Mouse (Mus musculus) thymus, postnatal 0 days (tissue): ENCODE measurements around the gene Fmod. TPM values are rescaled to one million over a fixed set of nuclear protein-coding genes. Genes with fewer than 3 reads are reported as not detected.

Source experiments
- DNase-seq: peaks from one replicate; pipeline ENCODE4 v3.0.0-alpha.2; 2015; ENCODE audit warnings: low spot score
- polyA plus RNA-seq: library from polyadenylated mRNA; unstranded; fragments of >200 nt; fragmentation: Nextera tagmentation; extraction: Ambion mirVana; gene quantifications from 2 replicates; pipeline ENCODE4 v1.2.1, GENCODE M21; 2015

Gene Fmod
- polyA plus RNA-seq: 0.32 and 0.40 TPM in 2 replicates

DNA sequence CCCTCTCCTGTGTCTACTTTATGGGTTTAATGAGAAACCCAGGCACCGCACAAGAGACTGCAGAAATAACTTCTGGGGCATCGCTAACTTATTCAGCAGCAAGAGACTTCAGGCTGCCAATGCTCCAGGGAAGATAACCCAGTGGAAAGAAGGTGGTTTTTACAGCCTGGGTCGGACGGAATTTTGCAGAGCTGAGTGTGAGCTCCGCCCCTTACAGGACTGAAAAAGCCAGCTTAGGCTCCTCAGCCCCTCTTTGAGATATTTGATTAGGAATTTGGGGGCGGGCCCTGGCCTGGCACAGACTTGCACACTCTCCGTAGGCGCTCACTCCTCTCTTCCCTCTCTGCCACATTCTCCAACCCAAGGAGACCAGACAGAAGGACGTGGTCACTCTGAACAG is at the start of gene Fmod:
Fmod (plus strand) TSS at position 83 of the 400 bp plus-strand sequence.
- DNase-seq: no peak

DNA sequence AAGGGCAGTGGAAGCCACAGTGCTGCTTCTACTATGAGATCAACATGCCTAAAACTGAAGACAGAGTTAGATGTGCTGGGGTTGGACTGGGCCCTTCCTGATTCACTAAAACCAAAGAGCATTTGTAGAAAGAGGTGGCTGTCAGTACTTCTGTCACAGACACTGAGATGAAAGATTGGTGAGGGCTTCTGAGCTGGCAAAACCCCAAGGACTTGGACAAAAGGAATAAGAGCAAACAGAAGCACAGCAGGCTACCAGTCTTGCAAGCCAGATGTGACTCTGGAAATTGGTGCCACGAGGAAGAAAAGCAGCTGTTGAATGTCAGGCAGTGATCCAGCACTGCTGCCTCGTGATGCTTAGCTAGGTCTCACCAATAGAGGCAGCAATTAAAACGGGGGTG is 48.2 kb upstream of the Fmod start:
- DNase-seq: no peak

DNA sequence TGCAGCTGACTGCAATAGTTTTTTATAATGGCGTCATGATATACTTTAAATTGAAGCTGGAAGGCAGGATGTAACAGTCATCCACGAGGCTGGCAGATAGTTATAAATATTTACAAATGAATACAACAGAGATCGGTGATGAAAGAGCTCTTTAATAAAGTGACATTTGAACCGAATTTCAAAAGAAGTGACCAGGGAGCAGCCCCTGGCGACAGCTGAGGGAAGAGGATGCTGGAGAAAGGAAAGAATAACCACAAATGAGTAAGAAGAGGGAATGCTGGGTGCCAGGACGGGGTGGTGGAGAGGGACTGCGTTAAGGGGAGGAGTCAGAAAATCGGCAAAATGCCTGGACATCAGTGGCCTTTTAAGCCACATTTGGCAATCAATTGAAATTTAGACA is 45.8 kb upstream of the Fmod start:
- no peak for DNase-seq

DNA sequence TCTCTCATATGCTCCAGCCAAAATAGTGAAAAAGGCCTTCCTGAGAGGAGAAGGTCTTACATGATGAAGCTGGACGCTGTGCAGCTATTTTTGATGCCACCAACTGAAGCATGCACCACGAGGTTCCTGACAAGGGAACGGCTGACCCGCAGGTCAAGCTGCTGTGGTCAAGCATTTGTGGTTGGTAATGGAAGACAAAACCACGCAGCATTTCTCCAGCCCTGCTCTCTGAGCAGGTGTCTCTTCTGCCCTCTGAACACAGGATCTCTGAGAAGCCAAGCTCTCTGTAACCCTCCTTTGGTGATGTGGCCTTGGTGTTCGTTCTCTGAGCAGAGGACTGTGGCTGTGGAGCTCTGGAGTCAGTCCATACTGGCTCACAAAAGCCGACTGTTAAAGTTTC is 31.6 kb upstream of the Fmod start:
- DNase-seq: no peak

DNA sequence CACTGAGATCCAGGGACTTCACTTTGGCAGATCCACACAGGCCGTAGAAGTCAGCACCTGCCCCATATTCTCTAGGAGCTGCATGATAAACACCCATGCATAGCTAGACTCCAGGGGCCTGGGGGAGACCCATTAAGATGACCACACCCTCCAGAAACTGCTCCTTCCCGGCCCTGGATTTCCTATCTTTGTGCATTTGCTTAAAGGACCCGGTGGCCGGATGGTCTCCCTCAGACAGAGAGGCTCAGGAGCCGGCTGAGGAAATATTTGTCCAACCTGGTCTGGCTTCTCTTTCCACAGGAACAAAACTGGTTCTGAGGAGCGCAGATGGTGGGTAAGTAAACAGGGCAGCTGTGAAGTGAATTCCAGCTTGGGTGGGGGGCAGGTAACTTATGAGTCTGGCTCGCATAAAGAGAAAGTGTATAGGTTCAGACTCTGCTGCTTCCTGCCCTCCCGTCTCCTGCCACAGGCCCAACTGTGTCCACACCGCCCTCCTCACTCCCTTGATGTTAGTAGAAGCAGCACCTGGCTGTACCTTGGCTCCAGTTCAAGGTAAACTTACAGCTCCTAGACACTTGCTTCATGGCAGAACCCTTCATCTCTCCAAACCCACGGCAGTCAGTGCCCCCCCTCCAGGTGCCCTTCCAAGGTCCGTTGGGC is 30.8 kb upstream of the Fmod start:
- DNase-seq: no peak

DNA sequence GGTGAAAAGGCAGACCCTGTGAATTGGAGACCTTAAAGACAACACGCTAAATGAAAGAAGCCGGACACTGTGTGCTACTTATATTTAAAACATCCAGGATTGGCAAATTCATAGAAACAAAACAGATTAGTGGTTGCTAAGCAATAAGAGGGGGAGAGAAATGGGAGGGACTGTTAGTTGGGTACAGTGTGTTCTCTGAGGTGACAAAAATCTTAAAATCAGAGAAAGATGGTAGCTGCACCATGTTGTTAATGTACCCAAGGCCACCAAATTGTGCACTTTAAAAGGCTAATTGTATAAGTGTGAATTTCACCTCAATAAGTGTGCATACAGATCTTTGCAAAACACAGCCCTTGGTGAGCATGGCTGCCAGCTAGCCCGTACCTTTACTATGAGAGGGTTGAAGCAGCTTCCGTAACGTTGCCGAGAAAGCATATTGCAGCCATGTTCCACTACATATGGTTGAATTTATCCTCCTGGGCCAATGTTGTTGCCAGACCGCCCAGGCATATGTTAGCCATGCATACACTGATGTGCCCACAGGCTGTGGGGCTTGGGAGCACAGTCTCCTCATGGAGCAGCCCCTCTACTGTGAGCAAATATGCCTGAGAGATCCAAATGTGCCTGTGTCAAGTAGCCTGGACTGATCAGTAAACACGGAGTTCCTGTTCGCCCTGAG is 12.6 kb upstream of the Fmod start:
- DNase-seq: no peak

DNA sequence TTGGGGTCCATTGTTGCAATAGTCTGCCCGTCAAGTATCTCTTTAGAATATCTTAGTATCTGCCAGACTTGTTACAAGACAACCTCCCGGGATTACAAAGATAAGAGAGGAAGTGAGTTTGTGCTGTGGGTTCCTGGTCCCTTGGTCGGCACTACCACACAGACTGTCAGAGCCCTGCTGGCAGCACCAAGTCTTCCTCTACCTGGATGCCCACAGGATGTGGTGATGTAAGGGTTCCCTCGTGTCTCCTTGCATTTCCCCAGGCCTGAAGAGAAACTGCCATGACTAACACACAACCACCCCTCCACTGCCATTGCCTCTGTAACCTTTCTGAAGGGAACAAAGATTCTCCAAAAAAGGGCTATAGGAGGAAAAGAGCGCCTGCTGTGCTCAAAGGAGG is 11.1 kb upstream of the Fmod start:
- DNase-seq: no peak

DNA sequence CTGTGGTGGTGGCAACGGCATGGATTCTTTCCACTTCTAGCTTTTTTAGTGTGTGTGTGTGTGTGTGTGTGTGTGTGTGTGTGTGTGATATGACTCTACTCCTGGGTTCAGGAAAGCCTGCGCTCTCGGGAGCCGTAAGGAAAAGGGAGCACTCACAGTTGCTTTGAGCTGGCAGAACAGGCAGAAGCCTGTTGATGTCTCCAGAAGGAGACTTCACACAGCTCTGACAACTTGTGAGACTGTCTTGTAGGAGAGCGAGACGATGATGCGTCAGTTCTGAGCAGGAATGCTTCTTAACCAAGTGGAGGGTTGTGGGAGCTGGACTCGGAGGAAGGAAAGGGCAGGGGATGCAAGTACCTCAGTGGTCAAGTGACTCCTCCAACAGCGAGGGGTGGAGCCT is 10.3 kb upstream of the Fmod start:
- no peak for DNase-seq

DNA sequence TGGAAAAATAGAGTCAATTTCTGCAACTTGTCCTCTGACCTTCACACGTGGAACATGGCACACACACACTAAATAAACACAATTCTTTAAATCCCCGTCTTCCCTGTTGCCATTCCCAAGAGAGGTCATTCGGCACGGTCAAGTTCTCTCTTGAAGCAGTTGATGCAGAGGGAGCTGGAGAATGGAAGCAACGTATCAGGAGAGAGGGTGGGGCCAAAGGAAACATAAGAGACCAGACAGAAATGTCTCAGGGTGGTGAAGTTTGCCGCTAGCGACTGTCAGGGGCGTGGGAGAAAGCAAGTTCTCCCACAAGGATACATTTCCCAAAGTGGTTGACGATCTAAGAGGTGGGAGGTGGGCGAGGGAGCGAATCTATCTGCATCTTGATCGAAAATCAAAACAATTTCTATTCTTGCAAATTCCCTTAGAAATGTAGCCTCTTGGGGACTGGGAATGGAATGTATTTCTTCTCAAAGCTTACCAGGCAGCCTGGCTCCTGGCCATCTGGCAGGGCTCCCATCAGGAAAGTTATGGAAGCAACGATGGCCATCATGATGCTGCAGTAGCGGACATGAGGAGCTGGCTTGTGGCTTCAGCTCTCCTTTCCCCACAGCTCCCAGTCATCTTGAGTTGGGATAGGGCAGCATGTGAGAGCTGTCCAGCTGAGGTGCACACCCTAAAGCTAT is 8.8 kb upstream of the Fmod start:
- DNase-seq: no peak

DNA sequence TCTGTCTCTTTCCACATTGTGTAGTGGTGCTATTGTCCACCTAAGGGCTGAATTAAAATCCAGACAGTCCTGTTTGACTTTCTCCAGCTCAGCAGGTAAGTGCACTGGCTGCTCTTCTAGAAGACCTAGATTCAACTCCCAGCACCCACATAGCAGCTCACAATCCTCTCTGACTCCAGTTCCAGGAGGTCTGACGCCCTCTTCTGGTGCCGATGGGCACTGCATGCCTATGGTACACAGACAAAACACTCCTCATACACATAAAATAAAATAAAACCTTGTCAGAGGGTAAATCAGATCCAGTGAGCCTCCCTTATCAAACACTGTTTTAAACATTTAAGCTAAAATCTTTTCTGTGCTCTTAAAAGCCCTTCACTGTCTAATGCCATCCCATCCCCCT is 562 bp upstream of the Fmod start:
- no peak for DNase-seq

DNA sequence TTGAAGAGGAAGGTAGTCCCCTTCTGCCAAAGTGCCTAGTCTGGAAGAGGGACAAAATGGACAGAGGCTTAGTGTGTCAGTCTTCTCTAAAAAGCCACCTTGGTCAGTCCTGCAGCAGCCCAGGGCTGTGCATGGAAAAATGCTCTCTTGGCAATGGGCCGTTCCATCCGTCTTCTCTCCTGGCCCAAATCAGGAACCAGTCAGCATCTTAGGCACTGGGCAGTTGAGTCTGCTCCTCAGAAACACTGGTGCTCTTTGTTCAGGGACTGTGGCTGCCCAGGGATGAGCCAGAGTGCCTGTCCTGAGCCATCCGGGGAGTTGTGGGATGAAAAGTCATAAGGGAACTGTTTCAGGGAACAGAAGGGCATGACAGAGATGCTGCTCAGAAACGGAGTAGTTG is 1.3 kb downstream of the Fmod start:
- DNase-seq: no peak

DNA sequence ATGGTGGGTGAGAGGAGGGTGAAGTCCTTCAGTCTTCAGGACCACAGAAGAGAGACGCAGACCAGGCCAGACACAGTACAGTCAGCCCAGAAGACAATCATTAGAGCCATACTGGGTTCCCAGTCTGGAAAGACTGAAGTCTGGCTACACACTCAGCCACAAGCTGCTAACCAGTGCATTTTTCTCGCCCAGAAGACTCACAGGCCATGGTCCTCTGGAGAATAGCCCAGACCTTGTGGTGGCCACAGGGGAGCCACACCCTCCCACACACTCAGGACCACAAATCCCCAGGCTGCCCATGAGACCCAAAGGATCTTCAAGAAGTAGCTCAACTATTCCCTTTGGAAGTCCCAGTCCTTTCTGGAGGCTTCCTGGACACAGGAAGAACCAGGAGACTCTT is 2.3 kb downstream of the Fmod start:
- no peak for DNase-seq

DNA sequence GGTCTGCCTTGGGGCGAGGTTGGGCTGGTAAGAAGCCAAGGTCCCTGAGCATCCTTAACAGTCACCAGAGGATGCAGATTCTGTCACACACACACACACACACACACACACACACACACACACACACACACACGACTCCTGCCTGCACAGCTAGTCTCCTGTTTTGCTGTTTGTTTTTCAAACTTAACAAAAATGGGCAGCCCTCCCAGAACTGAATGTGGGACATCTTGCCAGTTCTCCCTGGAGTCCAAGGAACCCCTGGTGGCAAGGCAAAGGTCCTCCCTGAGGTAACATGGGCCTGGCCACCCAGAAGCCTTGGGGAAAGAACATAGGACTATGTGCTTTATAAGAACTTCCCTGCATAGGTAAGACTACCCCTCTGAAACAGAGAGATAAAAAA is 4.8 kb downstream of the Fmod start:
- no peak for DNase-seq

DNA sequence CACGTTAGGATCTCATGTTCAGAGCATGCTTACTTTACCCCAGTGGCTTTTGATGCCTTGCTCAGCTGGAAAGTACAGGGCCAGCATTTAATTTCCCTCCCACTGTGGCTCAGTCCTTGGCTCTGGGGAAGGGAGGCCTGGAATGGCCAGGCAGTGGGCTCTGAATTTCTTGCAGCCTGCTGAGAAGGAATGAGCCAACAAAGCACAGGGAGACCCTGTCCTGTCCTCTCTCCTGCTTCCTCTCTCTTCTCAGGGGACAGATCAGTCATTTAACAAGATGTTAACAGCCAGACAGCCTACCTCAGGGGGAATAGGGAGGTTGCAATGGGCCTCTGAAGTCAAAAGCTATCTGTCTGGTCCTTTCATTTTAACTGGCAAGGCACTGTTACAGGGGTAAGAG is 5.3 kb downstream of the Fmod start:
- DNase-seq: no peak

DNA sequence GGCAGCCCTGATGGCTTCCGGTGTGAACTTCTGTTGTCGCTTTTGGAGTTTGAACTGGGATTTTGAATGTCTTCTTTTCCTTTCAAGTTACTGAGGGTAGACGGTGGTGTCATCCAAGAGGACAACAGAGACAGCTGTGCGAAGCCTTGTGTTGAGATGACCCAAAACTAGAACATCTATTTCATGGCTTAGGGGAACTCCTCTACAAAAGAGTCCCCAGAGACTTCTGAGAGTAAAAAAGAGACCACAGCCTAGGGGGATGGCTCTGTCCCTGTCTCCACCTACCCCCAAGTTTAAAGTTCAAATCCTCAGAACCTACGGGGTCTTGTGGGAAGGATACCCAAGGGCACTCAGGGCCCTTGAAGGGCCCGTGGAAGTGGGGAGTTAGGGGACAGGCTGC is 7.8 kb downstream of the Fmod start:
- no peak for DNase-seq

DNA sequence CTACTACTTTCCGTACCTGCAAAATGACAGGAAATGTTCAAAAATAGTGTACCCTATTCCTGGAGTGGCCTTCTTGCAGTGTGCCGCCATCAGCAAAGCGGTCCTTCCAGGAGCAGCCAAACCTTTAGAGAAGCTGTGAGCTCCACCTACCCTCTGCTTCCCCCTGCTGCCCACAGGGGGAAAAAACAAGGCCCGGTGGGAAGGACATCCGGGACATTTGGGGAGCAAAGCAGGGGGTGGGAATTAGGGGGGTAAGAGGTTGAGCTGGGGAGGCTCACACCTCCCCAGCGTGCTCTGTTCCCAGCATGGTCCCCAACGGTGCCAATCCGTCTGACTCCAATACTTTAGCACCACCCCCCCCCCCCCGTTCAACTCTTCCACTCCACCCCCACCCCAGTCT is 8.9 kb downstream of the Fmod start:
- peak; percentile 79 for DNase-seq

DNA sequence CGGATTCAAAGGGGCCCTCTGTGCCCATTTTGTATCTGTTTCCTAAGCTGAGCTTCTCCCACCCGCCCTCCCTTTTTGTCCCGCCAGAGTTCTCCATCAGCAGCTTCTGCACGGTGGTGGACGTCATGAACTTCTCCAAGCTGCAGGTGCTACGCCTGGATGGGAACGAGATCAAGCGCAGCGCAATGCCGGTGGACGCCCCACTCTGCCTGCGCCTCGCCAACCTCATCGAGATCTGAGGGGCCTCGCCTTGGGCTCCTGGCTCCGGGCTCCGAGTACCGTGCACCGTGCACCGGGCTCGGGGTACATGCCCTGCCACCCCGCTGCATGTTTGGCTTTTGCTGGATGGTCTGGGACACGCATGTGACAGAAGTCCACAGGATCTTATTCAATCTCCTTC is 9.3 kb downstream of the Fmod start:
- no peak for DNase-seq

DNA sequence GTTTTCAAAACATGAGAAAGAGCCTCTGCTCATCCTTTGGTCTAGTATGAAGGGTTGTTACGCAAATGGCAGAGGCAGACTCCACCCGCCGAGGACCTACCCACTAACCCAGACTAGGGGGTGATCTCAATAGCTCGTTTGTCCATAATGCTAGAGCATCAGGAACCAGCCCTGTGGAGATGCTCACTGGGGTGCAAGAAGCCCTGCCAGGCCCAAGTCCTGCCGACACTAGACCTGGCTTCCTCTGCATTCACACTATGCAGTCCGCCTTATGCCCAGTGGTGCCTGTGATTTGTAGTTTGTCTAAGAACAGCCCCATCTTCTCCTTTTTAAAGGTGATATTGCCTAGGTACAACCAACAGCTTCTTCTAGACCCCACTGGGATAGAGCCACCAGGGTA is 10.4 kb downstream of the Fmod start:
- no peak for DNase-seq

DNA sequence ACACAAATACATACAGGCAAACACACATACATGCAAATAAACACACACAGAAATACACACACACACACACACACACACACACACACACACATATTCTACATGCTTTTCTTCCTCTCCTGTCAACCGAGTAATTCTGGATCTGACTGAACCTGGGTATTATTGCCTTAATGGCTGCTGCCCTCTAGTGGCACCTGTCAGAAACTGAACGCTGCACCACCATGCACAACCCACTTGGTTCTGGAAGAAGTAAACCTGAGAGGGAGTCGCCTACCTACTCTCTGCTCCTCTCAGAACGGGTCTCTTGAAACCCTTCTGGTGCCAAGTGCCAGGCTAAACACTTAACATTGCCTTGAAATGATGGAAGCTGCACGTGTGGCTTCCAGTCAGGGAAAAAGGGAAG is 11.7 kb downstream of the Fmod start:
- peak; percentile 80 for DNase-seq

DNA sequence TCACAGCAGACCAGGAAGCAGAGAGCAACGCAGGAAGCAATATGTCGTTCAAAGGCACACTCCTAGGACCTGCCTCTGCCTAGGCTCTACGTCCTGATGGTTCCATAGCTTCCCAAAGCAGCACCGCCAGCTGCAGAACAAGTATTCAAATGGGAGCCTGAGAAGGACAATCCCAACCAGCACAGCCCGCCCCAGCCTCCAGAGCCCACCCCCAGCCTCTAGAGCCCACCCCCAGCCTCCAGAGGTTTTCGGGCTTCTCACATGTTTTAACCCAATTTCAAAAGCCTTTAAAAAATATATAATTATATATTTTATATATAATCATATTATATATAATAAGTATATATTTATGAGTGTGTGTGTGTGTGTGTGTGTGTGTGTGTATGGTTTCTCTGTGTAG is 12.5 kb downstream of the Fmod start:
- no peak for DNase-seq

DNA sequence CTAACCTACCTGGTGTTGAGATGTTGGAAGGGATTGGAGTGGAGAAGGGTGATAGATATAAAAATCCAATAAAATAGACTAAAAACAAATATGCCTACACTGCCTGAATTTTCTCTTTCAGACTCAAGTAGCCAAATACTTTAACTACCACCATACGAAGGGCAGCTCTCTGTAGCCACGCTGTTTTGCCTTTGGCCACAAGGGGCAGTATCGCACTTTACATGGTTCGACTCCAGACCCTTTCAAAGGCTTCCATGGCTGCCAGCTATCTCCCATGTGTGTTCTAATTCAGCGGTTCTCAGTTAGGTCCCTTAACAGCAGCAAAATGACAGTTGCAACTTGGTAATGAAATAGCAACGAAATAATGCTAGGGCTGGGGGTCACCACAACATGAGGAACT is 16.2 kb downstream of the Fmod start:
- DNase-seq: peak; percentile 89

DNA sequence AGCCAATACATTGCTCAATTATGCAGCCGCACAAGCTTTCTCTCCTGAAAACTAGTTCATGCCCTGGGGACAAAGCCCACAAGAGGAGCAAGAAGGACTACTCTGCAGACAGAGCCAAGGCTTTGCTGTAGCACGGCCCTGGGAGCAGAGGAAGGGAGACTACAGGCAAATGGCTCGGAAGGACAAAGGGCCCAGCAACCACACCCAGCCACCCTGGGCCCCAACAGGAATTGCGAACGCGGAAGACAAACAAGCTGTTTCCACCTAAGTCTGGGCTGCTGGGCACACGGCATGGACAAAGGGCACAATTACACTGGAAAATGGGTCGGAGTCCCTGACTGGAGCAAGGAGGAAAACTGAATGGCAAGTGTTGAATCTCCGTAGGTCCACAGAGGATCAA is 18.0 kb downstream of the Fmod start:
- no peak for DNase-seq
